Mouse (Mus musculus) intestine, embryonic 15.5 days (tissue): Measurements from ENCODE around the gene Lrrc49. TPM values are rescaled to one million over a fixed set of nuclear protein-coding genes. Genes with fewer than 3 reads are reported as not detected.
A peak's percentile ranks its signal among the peaks of the same experiment; 100 is the strongest.

Source experiments
- ATAC-seq: fragments of 200-750 bp; cut with Nextera tagmentation; 2 replicates; pipeline ENCODE4 v1.8.0; 2017; ENCODE audit warnings: moderate TSS enrichment, moderate library complexity
- H3K27ac ChIP-seq: fragments of 300-500 bp; sonication (generic); 2 replicates; pipeline ENCODE4 v1.5.1; 2015; ENCODE audit warnings: mild to moderate bottlenecking, inconsistent platforms
- H3K27me3 ChIP-seq: fragments of 300-500 bp; sonication (generic); replicated peaks from 2 replicates; pipeline ENCODE4 v1.6.1; 2015; ENCODE audit warnings: inconsistent platforms
- H3K36me3 ChIP-seq: fragments of 300-500 bp; sonication (generic); 2 replicates; pipeline ENCODE4 v1.6.1; 2015; ENCODE audit warnings: inconsistent platforms
- H3K4me1 ChIP-seq: fragments of 300-500 bp; sonication (generic); replicated peaks from 2 replicates; pipeline ENCODE4 v1.6.1; 2015; ENCODE audit warnings: inconsistent platforms
- H3K4me2 ChIP-seq: fragments of 300-500 bp; sonication (generic); replicated peaks from 2 replicates; pipeline ENCODE4 v1.6.1; 2015; ENCODE audit warnings: mild to moderate bottlenecking, inconsistent platforms
- H3K4me3 ChIP-seq: fragments of 300-500 bp; sonication (generic); replicated peaks from 2 replicates; pipeline ENCODE4 v1.5.1; 2015; ENCODE audit warnings: inconsistent platforms
- H3K9ac ChIP-seq: fragments of 300-500 bp; sonication (generic); 2 replicates; pipeline ENCODE4 v1.6.1; 2015; ENCODE audit warnings: inconsistent platforms
- H3K9me3 ChIP-seq: fragments of 300-500 bp; sonication (generic); 2 replicates; pipeline ENCODE4 v1.6.1; 2016; ENCODE audit warnings: inconsistent platforms
- WGBS: fragments of 180-500 bp; shearing (Covaris S2); methylation state at CpG from one replicate; pipeline ENCODE4 v1.1.7; 2015; 5-methylcytosine and 5-hydroxymethylcytosine counted together
- polyA plus RNA-seq: library from polyadenylated mRNA; unstranded; fragments of >200 nt; fragmentation: Nextera tagmentation; extraction: Ambion mirVana; gene quantifications from 2 replicates; pipeline ENCODE4 v1.2.1, GENCODE M21; 2015

Lrrc49 gene
- polyA plus RNA-seq, 1 experiment from 2014 or later, result 14.7 TPM

DNA sequence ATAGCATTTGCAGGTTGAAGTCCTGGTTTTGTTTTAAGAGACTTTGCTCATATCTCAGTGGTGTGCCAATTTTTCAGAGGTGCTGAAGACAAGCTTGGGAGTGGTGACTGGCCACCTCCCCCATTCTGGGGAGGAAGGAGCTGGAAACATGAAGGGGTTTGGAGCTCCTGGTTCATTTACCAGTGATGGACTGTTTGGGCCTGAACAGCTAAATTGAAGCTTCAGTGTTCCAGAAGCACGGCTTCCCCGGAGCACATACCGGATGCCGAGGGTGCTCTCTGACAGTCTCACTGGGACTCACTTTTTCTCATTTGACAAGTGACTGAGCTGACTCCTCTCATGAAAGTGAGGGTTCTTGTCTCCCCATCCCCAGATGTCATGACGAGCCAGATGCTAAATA, 20.6 kb upstream of the Lrrc49 start:
- 82% methylated on average over 5 of the region's 5 CpGs for WGBS
- no peak overlapping the region for H3K4me2 ChIP-seq
- H3K9ac ChIP-seq, result no peak overlapping the region
- H3K27me3 ChIP-seq, result no peaks in the 10 kb centered on the region
- H3K36me3 ChIP-seq, result no peaks in the 10 kb centered on the region
- no peak for ATAC-seq
- no peak overlapping the region for H3K4me3 ChIP-seq
- no peaks in the 10 kb centered on the region for H3K9me3 ChIP-seq
- 0 out of 2 replicates have a peak, but pooled peaks cover 7% of the 10 kb centered on the region for H3K4me1 ChIP-seq
- no peak overlapping the region for H3K27ac ChIP-seq

DNA sequence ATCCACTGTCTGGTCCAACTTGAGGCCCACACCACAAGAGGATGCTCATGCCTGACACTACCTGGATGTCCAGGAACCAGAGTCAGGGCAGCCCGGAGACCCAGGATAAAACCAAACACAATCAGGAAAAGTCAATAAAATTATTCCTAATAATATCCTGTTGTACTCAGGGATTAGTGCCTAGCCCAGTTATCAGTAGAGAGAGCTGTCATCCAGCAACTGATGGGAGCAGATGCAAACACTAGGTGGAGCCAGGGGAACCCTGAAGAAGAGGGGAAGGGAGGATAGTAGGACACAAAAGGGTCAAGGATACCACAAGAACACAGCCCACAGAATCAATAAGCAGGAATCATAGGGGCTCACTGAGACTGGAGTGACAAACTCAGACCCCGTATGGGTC, 19.6 kb upstream of the Lrrc49 start:
- no peak overlapping the region for H3K9ac ChIP-seq
- H3K27ac ChIP-seq, result no peak overlapping the region
- H3K4me1 ChIP-seq, result 0 out of 2 replicates have a peak, but pooled peaks cover 1% of the 10 kb centered on the region
- H3K27me3 ChIP-seq, result no peaks in the 10 kb centered on the region
- H3K9me3 ChIP-seq, result no peaks in the 10 kb centered on the region
- no peak overlapping the region for H3K4me2 ChIP-seq
- no peak overlapping the region for H3K4me3 ChIP-seq
- 85% methylated on average over 2 of the region's 2 CpGs for WGBS
- no peaks in the 10 kb centered on the region for H3K36me3 ChIP-seq
- no peak for ATAC-seq

DNA sequence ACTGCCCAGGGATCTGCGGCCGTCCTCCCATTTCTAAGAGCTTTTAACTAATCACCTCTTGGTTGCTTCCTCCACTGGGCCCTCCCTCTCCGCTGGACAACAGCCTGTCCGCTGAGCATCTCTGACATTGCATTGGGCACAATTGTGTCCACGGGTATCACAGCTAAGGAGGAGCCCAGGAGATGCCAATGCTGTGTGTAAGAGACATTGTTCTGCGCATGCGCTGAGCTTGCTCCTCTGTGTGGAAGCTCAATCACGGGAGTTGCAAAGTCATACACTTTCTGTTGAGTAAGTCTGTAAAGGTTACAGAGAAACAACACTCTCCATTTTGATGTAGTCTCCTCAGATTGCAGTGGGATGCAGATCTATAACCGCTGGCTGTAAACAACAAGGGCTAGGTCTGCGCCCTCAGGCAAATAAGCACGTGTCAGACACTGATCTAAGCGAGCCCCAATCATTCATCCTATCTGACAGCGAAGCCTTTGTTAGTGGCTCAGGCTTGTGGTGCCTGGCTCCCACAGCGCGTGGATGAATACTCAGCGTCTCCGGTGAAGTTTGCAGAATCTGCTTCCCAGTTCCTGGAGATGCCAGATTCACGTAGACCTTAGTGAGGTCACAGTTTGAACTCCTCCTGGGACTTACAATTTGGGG, 11.7 kb upstream of the Lrrc49 start:
- no peak overlapping the region for H3K27ac ChIP-seq
- H3K9ac ChIP-seq, result no peak overlapping the region
- no peaks in the 10 kb centered on the region for H3K36me3 ChIP-seq
- H3K4me2 ChIP-seq, result no peak overlapping the region
- WGBS, result 63% methylated on average over 18 of the region's 18 CpGs
- no peaks in the 10 kb centered on the region for H3K9me3 ChIP-seq
- H3K4me3 ChIP-seq, result no peak overlapping the region
- no peak for ATAC-seq
- H3K4me1 ChIP-seq, result no peaks in the 10 kb centered on the region
- no peaks in the 10 kb centered on the region for H3K27me3 ChIP-seq

DNA sequence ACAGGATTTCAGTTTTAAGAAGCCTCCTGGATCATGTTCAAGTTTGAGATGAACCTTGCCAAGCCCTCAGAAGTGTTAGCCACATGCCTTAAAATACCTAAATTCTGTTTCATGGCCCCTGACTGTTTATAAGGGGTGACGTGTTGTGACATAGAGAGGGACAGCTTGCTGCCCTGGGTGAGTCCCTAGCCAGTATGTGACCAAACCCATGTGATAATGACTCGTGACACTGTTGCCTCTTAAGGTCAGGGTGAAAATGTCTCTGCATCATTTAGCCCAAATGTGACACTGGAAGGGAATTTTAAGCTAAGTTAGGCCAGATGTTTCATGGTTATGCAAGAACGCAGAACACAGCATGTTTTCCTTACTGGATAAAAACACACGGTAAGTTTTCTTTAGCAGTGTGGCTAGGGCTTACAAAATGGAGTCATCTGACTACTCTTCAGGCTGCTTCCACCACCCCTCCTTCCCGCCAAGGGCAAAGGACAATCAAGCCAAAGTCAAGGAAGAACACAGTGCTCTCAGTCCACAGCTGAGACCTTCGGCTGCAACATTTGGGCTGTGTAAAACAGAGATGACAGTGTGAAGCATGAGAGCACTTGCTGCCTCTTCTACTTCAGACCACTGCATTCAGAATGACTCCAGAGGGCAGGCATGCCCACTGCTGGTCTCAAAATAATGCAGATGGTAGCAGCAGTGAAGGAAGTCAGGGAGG, 8.5 kb upstream of the Lrrc49 start:
- Histone ChIP-seq H3K9ac (no peak overlapping the region), H3K9me3 (no peaks in the 10 kb centered on the region), H3K27me3 (no peaks in the 10 kb centered on the region), H3K4me1 (no peaks in the 10 kb centered on the region; the same call in 1 of the 2 replicates), H3K27ac (no peak overlapping the region), H3K4me2 (no peak overlapping the region), H3K4me3 (no peak overlapping the region), H3K36me3 (no peaks in the 10 kb centered on the region)
- 63% methylated on average over 6 of the region's 6 CpGs for WGBS
- ATAC-seq, result no peak

DNA sequence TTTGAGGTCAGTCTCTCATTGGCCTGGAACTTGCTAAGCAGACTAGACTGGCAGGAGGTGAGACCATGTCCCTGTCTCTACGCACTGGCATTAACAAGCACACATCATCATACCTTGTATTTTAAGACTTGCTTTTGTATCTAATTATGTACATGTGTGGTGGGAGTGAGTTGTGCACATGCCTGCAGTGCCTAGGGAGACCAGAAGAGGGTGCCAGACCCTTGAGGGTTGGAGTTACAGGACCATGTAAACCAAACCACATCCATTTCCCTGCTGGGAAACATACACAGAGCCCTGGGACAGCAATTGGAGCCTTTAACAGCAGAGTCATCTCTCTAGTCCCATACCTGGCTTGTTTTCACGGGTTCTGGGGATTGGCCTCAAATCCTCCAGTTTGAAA, 6.0 kb upstream of the Lrrc49 start:
- 59% methylated on average over 2 of the region's 2 CpGs for WGBS
- ATAC-seq, result no peak

DNA sequence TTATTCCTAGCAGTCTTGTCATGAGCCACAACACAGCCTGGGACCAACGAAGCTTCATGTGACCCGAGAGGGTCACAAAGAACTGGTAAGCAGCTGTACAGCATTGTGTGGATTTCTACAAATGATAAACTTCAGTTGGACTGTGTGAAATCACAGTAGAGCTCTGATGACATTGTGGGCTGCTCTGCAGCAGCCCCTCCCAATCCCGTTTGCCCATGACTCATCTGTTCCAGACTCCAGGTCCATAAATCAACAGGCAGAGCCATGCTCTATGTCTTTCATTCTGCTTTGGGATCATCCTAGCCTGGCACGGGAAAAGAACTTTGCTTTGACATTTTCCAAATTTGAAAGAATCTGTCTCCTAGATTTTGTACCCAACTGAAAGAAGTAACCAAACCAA, 4.7 kb upstream of the Lrrc49 start:
- Histone ChIP-seq H3K4me3 (no peak overlapping the region), H3K27me3 (no peaks in the 10 kb centered on the region), H3K9me3 (no peaks in the 10 kb centered on the region), H3K27ac (no peak overlapping the region), H3K4me1 (no peaks in the 10 kb centered on the region; the same call in 1 of the 2 replicates), H3K36me3 (no peaks in the 10 kb centered on the region), H3K4me2 (no peak overlapping the region), H3K9ac (no peak overlapping the region)
- ATAC-seq, result no peak
- WGBS, result 36% methylated on average over 4 of the region's 4 CpGs

More for the DNA sequence above, 6.0 kb upstream of the Lrrc49 start:
- no peaks in the 10 kb centered on the region for H3K9me3 ChIP-seq
- no peaks in the 10 kb centered on the region for H3K36me3 ChIP-seq
- no peaks in the 10 kb centered on the region; the same call in 1 of the 2 replicates for H3K4me1 ChIP-seq
- H3K4me2 ChIP-seq, result no peak overlapping the region
- H3K27ac ChIP-seq, result no peak overlapping the region
- no peak overlapping the region for H3K4me3 ChIP-seq
- no peaks in the 10 kb centered on the region for H3K27me3 ChIP-seq
- no peak overlapping the region for H3K9ac ChIP-seq

DNA sequence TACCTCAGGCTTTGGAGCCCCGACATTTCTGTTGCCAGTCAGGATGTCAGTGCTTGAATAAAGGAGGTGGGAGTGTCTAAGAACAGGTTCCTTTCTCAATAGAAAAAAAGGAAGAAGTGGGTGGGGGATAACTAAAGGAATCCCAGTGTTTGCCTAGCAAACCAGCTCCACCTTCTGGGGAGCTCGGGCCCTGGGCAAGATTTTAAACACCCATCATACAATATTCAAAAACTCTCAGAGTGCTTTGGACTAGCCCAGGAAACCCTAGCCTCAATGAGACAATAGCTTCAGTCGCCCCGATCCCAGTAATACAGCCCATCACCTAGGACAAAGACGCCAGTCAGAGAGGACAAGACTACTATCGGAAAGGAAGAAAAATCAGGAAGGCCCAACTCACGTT, 543 bp downstream of the Lrrc49 start:
- 2% methylated on average over 7 of the region's 7 CpGs for WGBS
- Histone ChIP-seq H3K4me1 (no peaks in the 10 kb centered on the region; the same call in 1 of the 2 replicates), H3K27me3 (no peaks in the 10 kb centered on the region), H3K4me2 (peak overlapping the region; percentile 71), H3K27ac (peak overlapping the region; percentile 87), H3K9ac (peak overlapping the region; percentile 47), H3K36me3 (no peaks in the 10 kb centered on the region), H3K4me3 (peak overlapping the region; percentile 57), H3K9me3 (no peaks in the 10 kb centered on the region)
- peak; percentile 54 for ATAC-seq

DNA sequence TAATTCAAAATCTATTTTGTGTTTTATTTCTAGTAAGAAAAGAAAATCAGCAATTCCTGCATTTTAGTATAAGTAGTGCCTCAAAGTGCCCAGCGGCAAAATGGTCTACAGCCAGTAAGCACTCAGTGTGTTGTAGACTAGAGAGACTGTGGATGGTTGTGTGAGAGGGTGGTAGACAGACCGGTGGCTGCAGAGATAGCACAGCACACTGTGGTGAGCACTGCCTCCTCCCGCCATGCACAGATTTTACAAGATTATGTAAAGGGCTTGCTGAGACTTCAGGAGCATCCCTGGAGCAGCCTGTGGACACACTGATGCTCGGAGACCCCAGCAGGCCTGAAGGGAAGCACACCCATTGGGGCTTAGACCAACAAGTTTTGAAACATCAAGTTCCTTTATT, 5.2 kb downstream of the Lrrc49 start:
- Histone ChIP-seq H3K4me1 (no peaks in the 10 kb centered on the region; the same call in 1 of the 2 replicates), H3K9me3 (no peaks in the 10 kb centered on the region), H3K4me3 (no peak overlapping the region), H3K9ac (no peak overlapping the region), H3K27ac (no peak overlapping the region), H3K4me2 (no peak overlapping the region), H3K36me3 (peaks cover 5% of the 10 kb centered on the region; the same call in 1 of the 2 replicates), H3K27me3 (no peaks in the 10 kb centered on the region)
- ATAC-seq, result no peak
- WGBS, result 91% methylated on average over 4 of the region's 4 CpGs

DNA sequence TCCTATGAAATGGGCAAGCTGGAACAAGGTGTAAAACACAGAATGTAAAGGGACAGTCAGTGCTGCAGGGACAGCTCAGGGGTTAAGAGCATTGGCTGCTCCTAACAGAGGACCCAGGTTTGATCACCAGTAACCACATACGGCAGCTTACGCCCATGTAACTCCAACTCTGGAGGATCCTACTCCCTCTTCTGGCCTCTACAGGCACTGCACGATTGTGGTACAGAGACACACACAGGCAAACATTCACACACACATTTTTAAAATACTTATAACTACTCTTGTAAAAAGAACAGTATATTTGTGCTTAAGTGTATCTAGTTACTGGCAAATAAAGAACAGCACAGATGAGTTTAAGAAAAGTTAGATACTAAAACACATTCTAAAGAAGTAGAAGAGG, 7.0 kb downstream of the Lrrc49 start:
- H3K9me3 ChIP-seq, result no peaks in the 10 kb centered on the region
- no peak overlapping the region for H3K27ac ChIP-seq
- H3K27me3 ChIP-seq, result no peaks in the 10 kb centered on the region
- no peak for ATAC-seq
- peaks cover 5% of the 10 kb centered on the region; the same call in 1 of the 2 replicates for H3K36me3 ChIP-seq
- WGBS, result 92% methylated on average over 3 of the region's 3 CpGs
- H3K4me3 ChIP-seq, result no peak overlapping the region
- H3K4me1 ChIP-seq, result no peaks in the 10 kb centered on the region
- no peak overlapping the region for H3K4me2 ChIP-seq
- no peak overlapping the region for H3K9ac ChIP-seq

DNA sequence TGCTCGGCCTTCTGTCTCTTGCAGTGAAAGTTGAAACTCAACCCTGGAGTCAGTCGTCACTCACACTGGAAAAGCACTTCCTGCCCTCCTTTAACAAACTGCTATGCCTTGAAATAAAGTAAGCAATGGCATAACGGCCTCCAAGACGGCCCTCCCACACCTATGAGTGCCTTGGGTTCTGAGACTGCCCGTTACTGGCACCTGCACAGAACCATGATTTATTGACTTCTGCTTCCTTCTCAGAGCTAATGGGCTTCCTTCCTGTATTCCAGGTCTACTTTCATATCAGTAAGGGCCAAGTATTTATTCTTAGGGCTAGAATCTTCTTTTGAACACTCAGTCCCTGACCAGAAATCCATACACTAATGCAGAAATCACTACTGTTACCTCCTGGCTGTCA, 9.0 kb downstream of the Lrrc49 start:
- ATAC-seq, result no peak
- H3K4me2 ChIP-seq, result no peak overlapping the region
- no peaks in the 10 kb centered on the region for H3K9me3 ChIP-seq
- H3K27me3 ChIP-seq, result no peaks in the 10 kb centered on the region
- H3K4me1 ChIP-seq, result no peaks in the 10 kb centered on the region
- H3K27ac ChIP-seq, result no peak overlapping the region
- peaks cover 5% of the 10 kb centered on the region; the same call in 1 of the 2 replicates for H3K36me3 ChIP-seq
- no peak overlapping the region for H3K4me3 ChIP-seq
- no peak overlapping the region for H3K9ac ChIP-seq
- WGBS, result 61% methylated on average over 5 of the region's 5 CpGs

DNA sequence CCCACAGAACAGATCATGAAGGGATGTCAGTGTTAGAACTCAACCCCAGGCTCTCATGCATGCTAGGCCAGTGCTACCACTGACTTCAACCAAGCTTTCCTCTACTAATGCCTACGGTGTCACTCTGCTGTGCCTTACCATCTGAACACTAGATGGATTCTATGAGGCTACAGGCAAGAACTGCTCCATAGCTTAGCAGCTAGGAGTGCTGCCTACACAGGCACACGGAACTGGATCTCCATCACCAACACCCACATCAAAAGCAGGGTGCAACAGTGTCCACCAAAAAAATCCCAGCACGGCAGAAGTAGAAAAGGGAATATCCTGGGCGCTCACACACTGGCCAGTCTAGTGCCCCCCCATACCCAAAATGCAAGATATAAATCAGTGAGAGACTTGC, 11.5 kb downstream of the Lrrc49 start:
- ATAC-seq, result no peak
- Histone ChIP-seq H3K4me3 (no peak overlapping the region), H3K4me1 (no peaks in the 10 kb centered on the region), H3K27me3 (no peaks in the 10 kb centered on the region), H3K4me2 (no peak overlapping the region), H3K9ac (no peak overlapping the region), H3K9me3 (no peaks in the 10 kb centered on the region), H3K36me3 (peaks cover 5% of the 10 kb centered on the region; the same call in 1 of the 2 replicates), H3K27ac (no peak overlapping the region)
- WGBS, result 94% methylated on average over 4 of the region's 4 CpGs

DNA sequence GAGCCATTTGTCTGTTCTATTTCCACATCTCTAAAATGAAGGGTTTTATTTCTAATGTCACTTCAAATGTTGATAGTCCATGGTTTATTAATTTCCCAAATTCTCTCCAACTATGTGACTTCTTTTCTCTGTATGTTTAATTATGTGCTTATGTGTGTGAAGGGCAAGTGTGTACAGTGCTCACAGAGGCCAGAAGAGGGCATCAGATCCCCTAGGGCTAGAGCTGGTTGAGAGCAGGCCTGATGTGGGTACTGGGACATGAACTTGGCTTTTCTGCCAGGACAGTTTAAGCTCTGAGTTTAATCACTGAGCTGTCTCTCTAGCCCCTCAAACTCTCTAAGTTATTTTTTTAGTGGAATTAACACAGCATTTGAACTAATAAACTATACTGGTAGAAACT, 13.2 kb downstream of the Lrrc49 start:
- H3K27ac ChIP-seq, result no peak overlapping the region
- no peaks in the 10 kb centered on the region for H3K27me3 ChIP-seq
- H3K36me3 ChIP-seq, result no peaks in the 10 kb centered on the region
- no peak overlapping the region for H3K4me2 ChIP-seq
- no peaks in the 10 kb centered on the region for H3K4me1 ChIP-seq
- no peak for ATAC-seq
- no peak overlapping the region for H3K9ac ChIP-seq
- H3K4me3 ChIP-seq, result no peak overlapping the region
- no peaks in the 10 kb centered on the region for H3K9me3 ChIP-seq

DNA sequence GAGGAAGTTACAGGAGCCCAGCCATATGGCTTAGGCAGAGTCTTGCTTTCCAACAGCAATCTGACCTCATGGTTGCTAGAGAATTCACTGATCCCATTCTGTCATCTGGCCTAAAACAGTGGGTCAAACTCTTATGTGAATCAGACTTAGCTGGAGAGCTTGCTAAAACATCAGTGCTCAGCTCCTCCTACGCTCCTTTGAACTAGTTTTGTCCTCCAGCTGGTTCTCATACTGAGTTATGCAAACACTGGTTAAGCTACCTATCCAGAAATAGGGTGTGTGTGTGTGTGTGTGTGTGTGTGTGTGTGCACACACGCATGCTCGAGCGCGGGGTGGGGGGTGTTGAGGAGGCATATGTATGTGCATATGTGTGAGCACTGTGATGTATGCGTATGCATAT, 15.4 kb downstream of the Lrrc49 start:
- no peak overlapping the region for H3K4me3 ChIP-seq
- no peaks in the 10 kb centered on the region for H3K36me3 ChIP-seq
- H3K4me2 ChIP-seq, result no peak overlapping the region
- no peaks in the 10 kb centered on the region for H3K9me3 ChIP-seq
- ATAC-seq, result no peak
- H3K27ac ChIP-seq, result no peak overlapping the region
- H3K9ac ChIP-seq, result no peak overlapping the region
- H3K4me1 ChIP-seq, result no peaks in the 10 kb centered on the region
- 94% methylated on average over 6 of the region's 6 CpGs for WGBS
- no peaks in the 10 kb centered on the region for H3K27me3 ChIP-seq
